Mouse (Mus musculus) liver, embryonic 11.5 days (tissue): ENCODE data around the gene Csn1s2a. TPM values are rescaled to one million over a fixed set of nuclear protein-coding genes. Genes with fewer than 3 reads are reported as not detected.

Experiments used
- polyA plus RNA-seq: library from polyadenylated mRNA; unstranded; fragments of >200 nt; fragmentation: Nextera tagmentation; extraction: Ambion mirVana; gene quantifications from 2 replicates; pipeline ENCODE4 v1.2.1, GENCODE M21; 2014

The Csn1s2a gene
- polyA plus RNA-seq, 1 experiment from 2014 or later, result not detected

Other genes starting within 250 kb of the Csn1s2a start
- gene Sult1b1, start 236.4 kb upstream of the Csn1s2a start, polyA plus RNA-seq, result 0.41 and 0.44 TPM in 2 replicates
- 0.96 and 1.2 TPM in 2 replicates for gene Sult1d1, start 205.5 kb upstream of the Csn1s2a start, polyA plus RNA-seq
- gene Sult1e1, start 183.0 kb upstream of the Csn1s2a start, polyA plus RNA-seq, result not detected in 2 replicates
- gene Csn1s1, start 108.4 kb upstream of the Csn1s2a start, polyA plus RNA-seq, result not detected in 2 replicates
- not detected in 2 replicates for gene Csn2, start 74.9 kb upstream of the Csn1s2a start, polyA plus RNA-seq
- gene Csn1s2b, start 33.5 kb downstream of the Csn1s2a start, polyA plus RNA-seq, result not detected in 2 replicates
- not detected in 2 replicates for gene Prr27, start 51.1 kb downstream of the Csn1s2a start, polyA plus RNA-seq
- gene Odam, start 110.5 kb downstream of the Csn1s2a start, polyA plus RNA-seq, result not detected in 2 replicates
- 0.16 and 0.25 TPM in 2 replicates for gene Csn3, start 151.0 kb downstream of the Csn1s2a start, polyA plus RNA-seq
- not detected in 2 replicates for gene 2310003L06Rik, start 194.9 kb downstream of the Csn1s2a start, polyA plus RNA-seq
- not detected in 2 replicates for gene Gm28434, start 194.9 kb downstream of the Csn1s2a start, polyA plus RNA-seq
- gene Cabs1, start 204.9 kb downstream of the Csn1s2a start, polyA plus RNA-seq, result not detected in 2 replicates
- not detected in 2 replicates for gene Smr3a, start 228.0 kb downstream of the Csn1s2a start, polyA plus RNA-seq